Mouse (Mus musculus): ENCODE measurements around the gene Hebp1.
A peak's percentile ranks its signal among the peaks of the same experiment; 100 is the strongest.

The Hebp1 gene

GRCm38 (mm10) chr6:135158509-135158908 is 39.3 kb downstream of the Hebp1 start:
- DNase-seq = no peak

GRCm38 (mm10) chr6:135157496-135157895 is 40.3 kb downstream of the Hebp1 start:
- DNase-seq = no peak

- DNase-seq = no peak
Measured at GRCm38 (mm10) chr6:135156597-135156996, 41.2 kb downstream of the Hebp1 start.

- DNase-seq = no peak
Measured at GRCm38 (mm10) chr6:135153719-135154118, 44.1 kb downstream of the Hebp1 start.

GRCm38 (mm10) chr6:135150311-135150710 is 47.5 kb downstream of the Hebp1 start:
- DNase-seq = peak in 1 of 2 experiments; percentile 20

GRCm38 (mm10) chr6:135149722-135150121 is 48.1 kb downstream of the Hebp1 start:
- no peak for DNase-seq

- DNase-seq = no peak
Measured at GRCm38 (mm10) chr6:135149175-135149574, 48.6 kb downstream of the Hebp1 start.

- peak; percentile 28 to 31 for DNase-seq
Measured at GRCm38 (mm10) chr6:135148506-135148905, 49.3 kb downstream of the Hebp1 start.

- DNase-seq = no peak
Measured at GRCm38 (mm10) chr6:135145976-135146375, 51.8 kb downstream of the Hebp1 start.

- no peak for DNase-seq
Measured at GRCm38 (mm10) chr6:135144516-135144915, 53.3 kb downstream of the Hebp1 start.

- no peak for DNase-seq
Measured at GRCm38 (mm10) chr6:135143151-135143550, 54.7 kb downstream of the Hebp1 start.

GRCm38 (mm10) chr6:135141451-135142147 is 56.2 kb downstream of the Hebp1 start:
- no peak for DNase-seq

GRCm38 (mm10) chr6:135138746-135139145 is 59.1 kb downstream of the Hebp1 start:
- DNase-seq = no peak

GRCm38 (mm10) chr6:135138207-135138606 is 59.6 kb downstream of the Hebp1 start:
- no peak for DNase-seq

- no peak for DNase-seq
Measured at GRCm38 (mm10) chr6:135137736-135138135, 60.1 kb downstream of the Hebp1 start.

- DNase-seq = no peak
Measured at GRCm38 (mm10) chr6:135136439-135137161, 61.2 kb downstream of the Hebp1 start.

GRCm38 (mm10) chr6:135135735-135136134 is 62.1 kb downstream of the Hebp1 start:
- DNase-seq = no peak

GRCm38 (mm10) chr6:135133486-135133885 is 64.3 kb downstream of the Hebp1 start:
- no peak for DNase-seq

- no peak for DNase-seq
Measured at GRCm38 (mm10) chr6:135133086-135133485, 64.7 kb downstream of the Hebp1 start.

- no peak for DNase-seq
Measured at GRCm38 (mm10) chr6:135124755-135125380, 73.0 kb downstream of the Hebp1 start.

GRCm38 (mm10) chr6:135118183-135118582 is 79.6 kb downstream of the Hebp1 start, which contains the start of gene Gprc5d:
TSS of gene Gprc5d (minus strand) at chr6:135118283.
- DNase-seq = no peak

GRCm38 (mm10) chr6:135116479-135116878 is 81.3 kb downstream of the Hebp1 start:
- DNase-seq = no peak

GRCm38 (mm10) chr6:135113114-135113436 is 84.7 kb downstream of the Hebp1 start:
- DNase-seq = no peak
